Mouse (Mus musculus) embryonic fibroblast, embryonic 13.5 days (primary cell): ENCODE results near the gene Pecam1.

Source experiments
- CTCF ChIP-seq: IDR thresholded peaks from 2 replicates; pipeline ENCODE4 v1.5.1; 2011; ENCODE audit warnings: mild to moderate bottlenecking, control low read depth, low read length, moderate library complexity, borderline replicate concordance; ENCODE audit not compliant: insufficient read depth
- POLR2A ChIP-seq: IDR thresholded peaks from 2 replicates; pipeline ENCODE4 v1.6.1; 2011; ENCODE audit warnings: low read depth, mild to moderate bottlenecking, control low read depth, low read length, moderate library complexity

- TF ChIP-seq CTCF (no peak), POLR2A (no peak)
Observed at GRCm38 (mm10) chr11:106716568-106716967, 33.9 kb downstream of the Pecam1 start.
